Mouse (Mus musculus): ENCODE measurements around the gene Slc30a3.
"Not testable (repeated sequence)": the region's sequence is repeated elsewhere in the genome, so short reads cannot be mapped to it uniquely, and the experiment has no call there.

Slc30a3 gene

DNA sequence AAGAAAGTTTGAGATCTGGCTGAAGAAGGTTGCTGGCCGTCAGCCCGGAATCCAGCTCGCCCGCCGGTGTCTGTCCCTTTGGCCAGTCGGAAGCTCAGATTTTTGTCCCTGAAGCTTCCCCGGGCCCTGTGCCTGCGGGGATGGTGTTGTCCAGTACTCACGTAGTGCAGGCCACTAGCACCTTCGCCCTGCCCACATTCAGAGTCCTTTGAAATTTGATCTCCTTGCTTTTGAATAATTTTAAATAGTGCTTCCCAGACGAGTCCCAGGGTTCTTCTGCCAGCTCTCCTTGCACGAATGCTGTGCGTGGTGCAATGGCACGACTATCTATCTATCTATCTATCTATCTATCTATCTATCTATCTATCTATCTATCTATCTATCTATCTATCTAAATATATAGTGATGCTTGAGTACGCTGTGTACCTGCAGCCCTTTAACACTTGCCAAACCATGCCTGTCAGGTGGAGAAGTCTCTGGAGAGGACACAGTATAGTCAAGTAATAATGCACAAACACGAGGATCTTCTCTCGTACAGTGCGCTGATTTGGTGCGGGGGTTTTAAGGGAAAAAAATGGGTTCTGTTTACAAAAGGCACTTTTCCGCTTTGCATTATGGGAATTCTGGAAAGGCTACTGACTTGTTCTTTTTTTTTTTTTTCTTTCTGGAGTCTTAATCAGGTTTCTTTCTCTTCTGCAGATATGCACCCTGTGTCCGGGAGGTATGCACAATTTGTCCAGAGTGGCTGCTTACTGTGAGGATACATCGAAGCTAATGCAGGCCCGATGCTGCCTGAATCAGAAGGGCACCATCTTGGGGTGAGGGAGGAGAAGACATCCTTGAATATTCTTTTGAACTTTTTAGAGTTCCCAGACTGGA, 59.0 kb downstream of the Slc30a3 start, which contains the start of gene Slc5a6:
Gene Slc5a6, minus strand, starts transcription at position 162 of the 879 bp plus-strand sequence.
- in situ Hi-C loops (cut with MboI, MseI): no loop called here

DNA sequence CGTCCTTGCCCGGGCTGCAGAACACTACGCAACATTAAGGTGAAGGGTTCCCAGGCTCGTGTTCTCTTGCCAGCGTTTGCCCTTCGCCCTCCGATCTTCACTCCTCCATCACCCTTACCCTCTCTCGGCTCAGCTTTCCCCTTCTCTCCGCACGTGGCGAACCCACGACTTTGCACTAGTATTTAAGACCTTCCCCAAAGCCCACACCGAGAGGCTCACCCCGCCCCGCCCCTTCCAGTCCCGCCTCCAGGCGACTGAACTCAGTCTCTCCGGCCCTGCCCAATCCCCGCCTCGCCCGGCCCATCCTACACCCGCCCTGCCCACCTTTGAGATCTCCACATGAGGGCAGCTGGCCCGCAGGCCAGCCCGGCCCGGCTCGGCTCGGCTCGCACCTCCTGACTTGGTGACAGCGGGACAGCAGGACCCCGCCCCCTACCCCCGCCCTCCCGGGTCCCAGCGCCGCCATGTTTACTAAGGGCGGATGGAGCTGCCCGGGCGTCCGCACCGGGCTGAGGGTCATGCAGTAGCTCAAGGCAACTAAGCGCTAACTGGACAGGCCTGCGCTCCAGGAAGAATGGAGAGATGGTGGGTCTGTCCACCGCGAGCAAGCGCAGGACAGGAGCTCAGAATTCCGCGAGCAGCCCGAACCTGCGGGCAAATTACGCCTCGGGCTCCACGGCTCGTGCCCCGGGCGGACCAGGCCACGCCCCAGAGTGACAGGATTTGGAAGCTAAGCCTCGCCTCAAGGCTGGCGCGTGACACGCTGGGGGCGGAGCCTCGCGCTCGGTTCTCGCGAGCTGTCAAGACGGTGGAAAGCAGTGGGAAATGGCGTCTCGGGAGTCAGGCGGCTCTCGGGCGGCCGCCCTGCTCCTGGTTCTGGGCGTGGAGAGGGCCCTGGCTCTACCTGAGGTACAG, 59.9 kb downstream of the Slc30a3 start, which contains the start of gene Atraid:
Gene Atraid, plus strand, starts transcription at position 465 of the 915 bp plus-strand sequence.
- in situ Hi-C loops (cut with MboI, MseI): no loop called here

DNA sequence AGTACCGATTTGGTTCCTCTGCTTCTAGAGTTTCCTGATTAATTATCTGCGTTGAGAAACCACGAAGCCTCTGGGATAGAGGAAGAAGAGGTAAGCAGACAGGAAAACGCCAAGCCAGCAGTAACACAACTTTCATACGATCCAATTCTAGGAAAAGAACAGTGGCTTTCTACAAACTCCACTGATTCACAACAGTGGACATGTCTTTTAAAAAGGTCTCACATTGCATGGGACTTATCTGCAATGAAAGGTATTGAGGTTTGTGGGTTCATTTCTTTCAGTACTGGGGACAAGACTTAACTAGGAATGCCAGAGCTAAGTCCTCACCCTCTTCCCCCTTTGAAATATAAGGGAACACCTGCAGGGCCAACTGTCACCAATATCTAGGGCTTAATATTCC, 61.0 kb downstream of the Slc30a3 start:
- in situ Hi-C loops (cut with MboI, MseI): no loop called here

DNA sequence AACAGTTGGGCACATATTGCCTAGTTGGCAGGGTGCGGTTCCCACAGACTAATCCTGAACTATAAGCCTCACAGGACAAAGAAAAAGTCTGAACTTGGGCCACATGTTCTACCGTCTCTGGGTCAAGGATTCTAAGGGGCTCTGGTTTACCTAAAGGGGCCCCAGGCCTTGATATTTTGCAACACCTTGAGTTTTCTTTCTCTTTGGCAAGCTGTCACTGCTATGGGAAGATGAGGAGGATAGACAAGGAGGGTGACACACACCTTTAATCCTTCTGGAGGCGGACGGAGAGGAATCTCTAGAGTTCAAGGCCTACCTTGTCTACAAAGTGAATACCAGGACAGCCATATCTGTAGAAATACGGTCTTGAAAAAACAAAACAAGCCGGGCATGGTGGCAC, 61.6 kb downstream of the Slc30a3 start:
- in situ Hi-C loops (cut with MboI, MseI): no loop called here

DNA sequence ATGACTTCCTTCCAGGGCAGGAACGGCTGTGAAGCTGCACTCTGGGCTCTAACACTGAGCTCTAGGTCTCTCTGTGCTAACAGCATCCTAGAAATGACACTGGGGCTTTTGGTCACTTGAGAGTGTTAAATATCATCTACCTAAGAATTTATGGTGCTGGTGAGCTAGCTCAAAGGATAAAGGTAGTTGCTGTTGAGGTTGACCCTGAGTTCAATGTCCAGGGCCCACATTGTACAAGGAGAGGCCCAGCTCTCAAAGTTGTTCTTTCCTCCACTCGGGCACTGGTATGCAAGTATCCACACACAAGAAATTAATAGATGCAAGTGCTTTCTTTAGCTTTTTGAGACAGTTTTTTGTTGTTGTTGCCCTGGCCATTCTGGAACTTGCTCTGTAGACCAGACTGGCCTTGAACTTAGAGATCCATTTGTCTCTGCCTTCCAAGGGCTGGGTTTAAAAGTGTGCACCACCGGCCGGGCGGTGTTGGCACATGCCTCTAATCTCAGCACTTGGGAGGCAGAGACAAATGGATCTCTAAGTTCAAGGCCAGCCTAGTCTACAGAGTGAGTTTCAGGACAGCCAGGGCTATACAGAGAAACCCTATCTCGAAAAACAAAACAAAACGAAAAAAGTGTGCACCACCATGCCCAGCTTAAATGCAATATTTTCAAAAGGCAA, 69.7 kb downstream of the Slc30a3 start:
- in situ Hi-C loops (cut with MboI, MseI): no loop called here

DNA sequence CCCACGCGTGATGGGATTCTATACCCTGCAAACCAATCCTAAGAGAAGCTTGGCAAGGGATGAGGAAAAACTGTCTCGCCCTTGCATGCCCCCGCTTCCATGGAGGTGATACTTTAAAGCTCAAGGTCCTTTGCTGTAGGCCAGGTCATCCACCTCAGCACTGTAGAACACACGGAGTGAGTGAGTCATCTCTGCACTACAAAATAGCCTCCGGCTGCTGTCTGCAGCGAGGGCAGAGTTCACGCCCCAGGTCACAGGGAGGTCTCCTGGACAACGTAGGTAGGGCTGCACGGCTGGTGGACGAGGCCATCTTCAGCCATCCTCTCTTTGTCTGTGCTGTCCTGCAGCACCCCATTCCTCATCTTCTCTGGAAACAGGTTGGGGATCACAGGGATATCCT, 71.5 kb downstream of the Slc30a3 start:
- in situ Hi-C loops (cut with MboI, MseI): not testable (repeated sequence)

Measured in T-helper 1 cell (primary cell).